Mouse (Mus musculus): ENCODE results near the gene Sergef.

Gene Sergef

GRCm38 (mm10) chr7:46616429-46617005 is 23.1 kb downstream of the Sergef start:
- DNase-seq (ENCODE audit: inconsistent age in 2 of 2, low spot score in 1 of 2): peak in 1 of 2 experiments; percentile 74

GRCm38 (mm10) chr7:46615256-46615977 is 24.2 kb downstream of the Sergef start:
- DNase-seq (ENCODE audit: inconsistent age in 2 of 2, low spot score in 1 of 2): peak; percentile 91 to 95

DNA sequence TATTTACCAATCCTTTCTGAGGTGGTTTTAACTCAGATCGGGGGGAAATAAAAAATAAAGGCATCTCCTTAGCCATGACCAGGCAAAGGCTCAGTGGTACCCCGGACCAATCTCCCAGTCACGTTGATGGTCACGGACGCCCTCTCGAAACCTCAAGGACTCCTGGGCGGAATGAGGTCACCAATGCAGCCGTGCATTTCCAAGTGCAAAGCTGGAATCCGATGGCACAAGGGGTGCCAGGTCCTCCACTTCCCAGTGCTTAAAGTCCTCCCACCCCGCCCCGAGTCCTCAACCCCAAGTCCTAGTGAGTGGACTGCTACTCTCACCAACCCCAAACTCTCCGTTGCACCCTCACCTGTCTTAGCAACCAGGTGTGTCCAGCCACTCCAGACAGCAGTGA is 25.3 kb downstream of the Sergef start:
- peak; percentile 74 to 84 for DNase-seq (ENCODE audit: inconsistent age in 2 of 2, low spot score in 1 of 2)

- peak; percentile 42 to 62 for DNase-seq (ENCODE audit: inconsistent age in 2 of 2, low spot score in 1 of 2)
These were observed 26.5 kb downstream of the Sergef start for GRCm38 (mm10) chr7:46613091-46613490.

DNA sequence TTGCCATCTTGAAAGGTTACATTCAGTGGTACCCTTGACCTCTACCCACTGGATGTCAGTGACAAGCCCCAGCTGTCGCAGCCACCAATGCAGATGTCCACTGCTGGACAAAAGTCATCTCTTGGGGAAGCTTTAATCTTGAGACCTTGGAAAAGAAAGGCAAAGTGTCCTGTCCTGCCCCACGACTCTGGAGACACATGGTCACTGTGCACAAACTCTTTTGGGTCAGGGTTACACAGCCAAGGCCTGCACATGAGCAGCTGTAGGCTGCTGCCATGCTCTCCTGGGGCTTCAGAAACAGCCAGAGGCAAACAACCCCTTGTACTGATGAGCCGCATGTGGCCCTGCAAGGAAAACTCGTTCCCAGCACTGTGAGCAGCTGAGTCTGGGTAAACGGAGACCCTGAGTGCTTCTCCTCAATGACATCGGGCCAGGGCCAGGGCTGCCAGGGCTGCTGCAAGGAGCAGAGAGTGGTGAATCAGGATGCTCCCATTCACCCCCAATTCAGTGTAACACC is 27.1 kb downstream of the Sergef start:
- DNase-seq (ENCODE audit: inconsistent age in 2 of 2, low spot score in 1 of 2): peak; percentile 78 to 83

DNA sequence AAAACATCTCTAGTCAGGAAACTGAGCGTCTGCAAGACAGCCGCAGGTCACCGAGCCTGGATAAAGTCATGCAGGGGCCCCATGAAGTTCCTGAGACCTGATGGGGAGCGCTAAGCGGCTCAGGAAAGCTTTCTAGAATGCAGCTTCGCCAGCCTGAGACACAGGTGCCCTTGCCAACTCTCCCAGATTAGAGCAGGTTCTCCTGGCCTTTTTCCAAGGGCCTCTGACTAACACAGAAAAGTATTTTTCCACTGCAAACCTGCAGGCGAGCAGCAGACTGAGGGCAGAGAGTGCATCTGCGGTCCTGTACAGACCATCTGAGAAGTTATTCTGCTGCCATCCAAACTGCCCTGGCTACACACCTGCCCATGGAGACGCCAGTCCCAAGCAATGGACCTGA is 27.6 kb downstream of the Sergef start:
- DNase-seq (ENCODE audit: inconsistent age in 2 of 2, low spot score in 1 of 2): peak; percentile 82 to 95

DNA sequence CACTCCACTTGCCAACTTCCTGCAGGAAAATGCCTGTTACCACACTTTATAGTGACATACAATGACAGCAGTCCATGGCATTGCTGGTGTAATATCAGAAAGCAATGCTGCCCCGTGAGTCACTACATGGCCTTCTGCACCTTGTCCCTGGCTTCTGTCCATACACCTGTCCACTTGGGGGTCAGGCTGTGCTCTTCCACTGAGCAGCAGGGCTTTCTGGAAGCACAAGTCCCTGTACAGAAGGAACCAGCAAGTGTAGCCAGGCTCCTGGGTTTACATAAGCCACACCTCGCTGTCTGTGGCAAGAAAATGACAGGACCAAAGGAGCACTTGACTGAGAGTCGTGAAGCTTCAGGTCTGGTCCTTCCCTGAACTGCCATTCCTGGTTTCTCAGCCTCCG is 30.3 kb downstream of the Sergef start:
- DNase-seq (ENCODE audit: inconsistent age in 2 of 2, low spot score in 1 of 2): peak; percentile 42 to 49

DNA sequence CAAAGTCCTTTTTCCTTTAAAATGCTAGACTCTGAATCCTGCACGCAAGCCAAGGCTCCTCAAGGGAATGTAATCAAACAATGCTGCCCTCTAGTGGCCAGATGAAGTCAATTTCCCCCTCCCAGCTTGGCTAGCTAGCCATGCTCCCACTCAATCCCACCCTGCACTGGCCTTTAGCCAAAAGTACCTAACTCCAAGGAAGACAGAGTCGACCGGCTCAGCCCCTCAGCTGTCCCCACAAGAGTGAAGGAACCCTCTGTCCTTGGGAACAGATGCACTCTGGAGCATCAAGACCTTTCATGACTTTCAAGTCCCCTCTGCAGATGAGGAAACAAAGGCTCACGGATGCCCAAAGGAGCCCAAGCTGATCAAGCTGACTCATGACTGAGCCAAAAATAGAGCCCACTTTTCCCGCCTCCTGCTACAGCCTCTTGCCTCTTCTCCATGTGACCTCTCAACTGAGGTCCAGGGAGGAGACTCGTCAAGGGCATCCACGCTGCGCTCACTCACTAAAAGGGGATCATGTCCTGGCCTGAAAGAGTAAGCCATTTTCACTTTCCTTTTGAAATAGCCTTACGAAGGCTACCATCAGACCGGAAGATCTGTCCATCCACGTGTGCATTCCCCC is 32.1 kb downstream of the Sergef start:
- DNase-seq (ENCODE audit: inconsistent age in 2 of 2, low spot score in 1 of 2): peak; percentile 66 to 84

GRCm38 (mm10) chr7:46607031-46607426 is 32.6 kb downstream of the Sergef start:
- no peak for DNase-seq (ENCODE audit: inconsistent age in 2 of 2, low spot score in 1 of 2)

GRCm38 (mm10) chr7:46606391-46607030 is 33.1 kb downstream of the Sergef start:
- peak; percentile 80 to 92 for DNase-seq (ENCODE audit: inconsistent age in 2 of 2, low spot score in 1 of 2)

GRCm38 (mm10) chr7:46603051-46603450 is 36.6 kb downstream of the Sergef start:
- peak; percentile 44 to 71 for DNase-seq (ENCODE audit: inconsistent age in 2 of 2, low spot score in 1 of 2)

DNA sequence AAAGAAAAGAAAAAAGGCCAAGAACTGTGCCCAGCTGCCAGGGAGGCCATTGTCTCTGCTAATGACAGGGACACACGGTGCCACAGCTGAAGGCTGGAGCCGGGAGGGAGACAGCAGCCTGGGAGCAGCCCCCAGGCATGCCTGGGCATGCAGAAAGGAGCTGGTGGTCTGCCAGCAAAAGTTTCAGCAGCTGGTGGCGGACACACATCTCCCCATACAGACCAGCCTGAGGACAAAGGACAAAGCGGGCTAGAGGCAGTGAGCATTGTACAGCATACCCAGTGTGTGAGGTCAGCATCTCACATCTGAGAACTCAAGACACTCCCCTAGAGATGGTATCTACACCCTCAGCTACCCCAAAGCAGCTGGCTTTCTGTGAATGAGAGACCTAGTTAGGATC is 37.5 kb downstream of the Sergef start:
- no peak for DNase-seq (ENCODE audit: inconsistent age in 2 of 2, low spot score in 1 of 2)

DNA sequence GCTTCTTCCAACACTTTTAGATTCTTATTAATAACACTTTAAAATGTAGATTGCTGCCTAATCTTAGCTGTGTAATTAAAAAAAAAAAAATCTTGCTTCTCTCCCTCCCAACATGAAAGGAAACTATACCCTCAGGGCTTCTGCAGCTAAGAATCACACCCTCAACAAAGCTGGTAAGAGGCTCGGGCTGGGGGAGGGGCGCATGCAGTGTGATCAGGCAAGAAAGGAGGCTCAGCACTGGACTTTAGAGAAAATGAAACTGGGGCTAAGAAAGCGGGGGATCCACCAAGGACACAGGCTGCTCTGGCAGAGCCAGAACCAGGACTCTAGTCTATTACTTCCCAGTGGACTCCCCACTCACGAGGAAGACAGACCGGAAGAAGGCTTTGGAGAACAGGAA is 38.5 kb downstream of the Sergef start:
- no peak for DNase-seq (ENCODE audit: inconsistent age in 2 of 2, low spot score in 1 of 2)

DNA sequence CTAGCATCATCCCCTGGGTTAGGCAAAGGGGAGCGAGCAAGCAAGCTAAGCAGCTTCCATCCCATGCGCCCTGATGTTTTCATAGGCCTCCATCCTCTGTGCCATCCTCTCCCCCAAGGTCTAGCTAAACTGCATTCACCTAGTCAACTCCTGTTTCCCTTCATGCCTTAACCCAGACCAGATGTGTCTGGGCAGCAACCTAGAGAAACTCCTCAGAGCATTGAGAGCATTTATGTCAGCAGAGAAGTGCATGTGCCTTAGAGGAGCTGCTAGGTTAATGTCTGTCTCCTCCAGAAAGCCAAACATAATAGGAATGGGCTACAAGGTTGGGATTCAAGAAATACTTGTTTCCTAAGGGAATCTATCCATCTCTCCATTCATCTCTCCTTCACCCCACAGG is 42.6 kb downstream of the Sergef start:
- no peak for DNase-seq (ENCODE audit: inconsistent age in 2 of 2, low spot score in 1 of 2)

- DNase-seq (ENCODE audit: inconsistent age in 2 of 2, low spot score in 1 of 2): no peak
These were observed 48.1 kb downstream of the Sergef start for GRCm38 (mm10) chr7:46591546-46591945.

- no peak for DNase-seq (ENCODE audit: inconsistent age in 2 of 2, low spot score in 1 of 2)
These were observed 50.4 kb downstream of the Sergef start for GRCm38 (mm10) chr7:46589181-46589580.

DNA sequence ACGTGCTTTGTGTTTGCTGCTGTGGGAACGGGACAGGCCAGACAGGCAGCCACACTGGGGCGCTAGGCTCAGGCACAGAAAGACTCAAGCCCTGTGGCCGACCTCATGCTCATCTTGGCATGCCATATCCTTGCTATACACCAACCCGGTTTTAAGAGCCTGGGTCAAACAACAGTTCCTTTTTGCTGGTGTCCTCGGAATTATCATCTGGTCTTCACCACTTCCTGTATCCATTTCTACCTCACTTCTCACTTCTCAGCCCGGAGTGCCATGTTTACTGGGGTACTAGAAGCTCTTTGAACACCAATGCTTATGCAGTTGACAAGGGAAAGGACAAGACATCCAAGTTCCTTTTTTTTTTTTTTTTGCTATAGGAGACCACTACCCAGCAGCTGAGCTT is 51.6 kb downstream of the Sergef start:
- DNase-seq (ENCODE audit: inconsistent age in 2 of 2, low spot score in 1 of 2): no peak

DNA sequence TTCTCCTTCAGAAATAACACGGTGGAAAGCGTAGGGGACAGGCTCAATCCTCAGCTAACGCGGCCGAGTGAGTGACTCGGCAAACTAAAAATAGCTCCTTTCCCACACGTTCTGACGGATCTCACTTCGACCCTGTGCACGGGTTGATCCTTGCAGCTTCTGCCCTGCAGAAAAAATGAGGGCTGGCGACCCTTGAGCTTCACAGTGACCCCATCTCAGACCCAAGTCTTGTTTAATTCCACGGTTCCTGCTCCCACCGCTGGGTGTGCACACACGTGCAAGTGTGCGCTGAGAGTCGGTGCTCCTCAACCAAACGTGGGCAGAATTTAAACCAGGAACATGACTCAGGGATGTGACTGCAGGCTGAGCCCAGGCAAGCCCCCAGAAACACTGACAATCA is 52.1 kb downstream of the Sergef start:
- DNase-seq (ENCODE audit: inconsistent age in 2 of 2, low spot score in 1 of 2): no peak

GRCm38 (mm10) chr7:46586621-46587216 is 52.9 kb downstream of the Sergef start:
- no peak for DNase-seq (ENCODE audit: inconsistent age in 2 of 2, low spot score in 1 of 2)

GRCm38 (mm10) chr7:46582750-46583149 is 56.9 kb downstream of the Sergef start:
- DNase-seq (ENCODE audit: inconsistent age in 2 of 2, low spot score in 1 of 2): no peak

DNA sequence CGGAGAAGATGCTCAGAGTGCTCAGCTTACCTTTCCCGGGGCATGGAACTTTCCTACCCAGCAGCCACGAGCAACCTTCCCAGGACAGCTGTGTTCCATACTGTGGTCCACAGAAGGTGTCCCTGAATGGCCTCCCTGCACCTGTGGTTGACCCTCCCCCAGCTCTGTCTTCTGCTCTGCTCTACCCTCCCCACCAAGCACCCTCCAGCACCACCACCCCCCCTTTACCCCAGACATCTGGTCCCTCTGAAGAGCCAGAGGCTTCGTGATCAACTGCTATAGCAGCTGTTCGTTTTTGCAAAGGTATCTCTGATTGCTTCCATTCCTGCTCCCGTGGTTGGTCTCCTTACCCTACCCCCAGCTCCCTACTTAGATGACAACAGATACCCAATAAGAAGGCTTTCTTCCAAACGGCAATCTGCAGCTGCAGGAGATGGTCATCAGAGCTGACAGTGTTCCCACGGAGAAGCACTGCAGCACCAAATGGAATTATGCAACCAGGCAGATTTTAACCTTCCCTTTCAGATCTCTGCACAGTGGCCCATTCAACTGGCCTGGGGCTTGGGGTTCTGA is 58.2 kb downstream of the Sergef start:
- no peak for DNase-seq (ENCODE audit: inconsistent age in 2 of 2, low spot score in 1 of 2)

Measured in adrenal gland, adult (tissue).